Mouse (Mus musculus) telencephalon, adult 2 months (tissue): Measurements from ENCODE around the gene Meltf.

Experiments used
- DNase-seq: peaks from one replicate; pipeline ENCODE4 v3.0.0-alpha.2; 2011; ENCODE audit warnings: low read depth, low spot score

The Meltf gene

GRCm38 (mm10) chr16:31893396-31894141, 15.0 kb downstream of the Meltf start:
- no peak for DNase-seq

DNA sequence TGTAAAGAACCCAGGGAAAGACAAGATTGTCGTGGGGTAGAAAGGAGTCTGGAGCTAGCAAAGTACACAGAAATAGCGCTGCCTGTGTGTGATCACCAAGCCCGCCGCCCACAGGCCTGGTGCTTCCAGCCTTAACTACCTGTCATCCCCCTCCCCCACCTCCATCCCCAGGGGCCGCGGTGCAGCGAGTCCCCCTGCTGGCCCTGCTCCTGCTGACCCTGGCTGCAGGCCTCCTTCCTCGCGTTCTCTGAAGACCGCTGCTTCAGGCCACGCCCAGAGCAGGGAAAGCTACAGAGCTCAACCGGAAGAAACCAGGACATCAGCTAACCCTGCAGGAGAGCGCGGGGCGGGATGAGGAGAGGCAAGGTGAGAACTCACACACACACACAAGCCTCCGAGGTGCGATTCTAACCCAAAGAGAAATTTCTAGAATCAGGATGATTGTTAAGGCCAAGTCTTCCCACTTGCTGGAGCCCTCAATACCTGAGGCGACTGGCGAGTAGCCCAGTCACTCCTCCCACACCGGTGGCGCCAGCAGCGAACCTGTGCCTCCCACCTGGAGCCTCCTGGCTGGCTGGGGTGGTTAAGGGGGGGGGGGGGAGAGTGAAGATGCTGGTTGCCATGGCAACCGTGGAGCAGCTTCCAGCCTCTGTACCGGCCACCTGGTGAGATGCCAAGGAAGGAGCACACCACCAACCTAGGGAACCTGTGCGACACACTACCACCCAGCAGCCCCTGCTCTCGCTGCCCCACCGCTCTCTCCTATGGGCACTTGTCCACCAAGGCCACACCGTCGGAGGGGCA, 18.6 kb downstream of the Meltf start:
- peak; percentile 86 for DNase-seq

DNA sequence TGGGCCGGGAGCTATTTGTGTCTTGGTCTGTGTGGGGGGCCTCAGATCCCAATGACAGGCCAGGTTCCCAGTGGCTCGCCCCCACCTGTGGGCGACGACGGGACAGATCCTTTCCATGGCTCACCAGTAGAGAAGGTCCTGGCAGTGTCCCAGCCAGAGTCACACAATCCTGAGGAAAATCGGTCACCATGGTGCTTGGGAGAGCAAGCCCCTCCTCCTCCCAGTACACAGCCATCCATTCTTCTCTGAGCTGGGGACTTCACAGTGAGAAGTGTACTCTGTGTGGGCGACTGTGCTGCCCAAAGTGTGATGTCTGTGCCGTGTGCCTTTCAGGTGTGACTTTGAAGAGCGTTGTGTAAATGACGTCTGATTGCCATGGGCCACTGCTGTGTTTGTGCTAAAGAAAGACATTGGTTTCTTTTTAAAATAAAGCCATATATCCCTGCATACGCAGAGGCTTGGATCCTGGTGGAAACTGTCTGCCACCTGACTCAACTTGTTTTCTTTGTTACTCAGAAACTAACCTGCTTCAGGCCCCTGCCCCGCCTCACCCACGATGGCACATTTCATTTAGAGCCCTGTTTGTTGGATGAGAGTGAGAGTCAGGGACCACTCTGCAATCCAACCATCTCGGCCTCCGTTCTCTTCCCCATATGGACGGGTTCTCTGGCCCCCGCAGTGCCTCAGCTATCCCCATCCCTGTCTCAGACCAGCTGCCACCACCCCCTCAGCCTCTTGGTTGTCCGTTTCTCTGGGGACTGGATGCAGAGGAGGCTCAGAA, 20.1 kb downstream of the Meltf start:
- DNase-seq, result peak; percentile 95

DNA sequence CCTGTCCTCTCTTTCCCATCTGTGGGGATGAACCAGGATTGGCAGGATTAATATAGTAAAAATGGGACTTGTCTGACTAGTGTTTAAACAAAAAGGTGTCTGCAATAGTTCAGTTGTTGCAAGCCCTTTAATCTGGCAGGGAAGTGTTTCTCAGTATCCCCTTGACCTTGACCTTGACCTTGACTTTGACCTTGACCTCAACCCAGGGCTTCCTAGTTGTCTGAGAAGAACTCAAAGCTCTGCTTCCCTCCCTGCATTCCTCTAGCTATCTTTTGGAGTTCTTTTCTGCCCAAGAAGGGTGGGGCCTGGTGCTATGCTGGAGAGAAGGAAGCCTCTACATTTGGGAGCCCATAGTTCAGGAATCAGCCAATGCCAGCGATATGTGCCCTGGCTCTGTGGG, 23.3 kb downstream of the Meltf start:
- DNase-seq, result no peak

- no peak for DNase-seq
These were observed 24.6 kb downstream of the Meltf start for GRCm38 (mm10) chr16:31903239-31903638.

GRCm38 (mm10) chr16:31905331-31905730, 26.7 kb downstream of the Meltf start:
- no peak for DNase-seq

DNA sequence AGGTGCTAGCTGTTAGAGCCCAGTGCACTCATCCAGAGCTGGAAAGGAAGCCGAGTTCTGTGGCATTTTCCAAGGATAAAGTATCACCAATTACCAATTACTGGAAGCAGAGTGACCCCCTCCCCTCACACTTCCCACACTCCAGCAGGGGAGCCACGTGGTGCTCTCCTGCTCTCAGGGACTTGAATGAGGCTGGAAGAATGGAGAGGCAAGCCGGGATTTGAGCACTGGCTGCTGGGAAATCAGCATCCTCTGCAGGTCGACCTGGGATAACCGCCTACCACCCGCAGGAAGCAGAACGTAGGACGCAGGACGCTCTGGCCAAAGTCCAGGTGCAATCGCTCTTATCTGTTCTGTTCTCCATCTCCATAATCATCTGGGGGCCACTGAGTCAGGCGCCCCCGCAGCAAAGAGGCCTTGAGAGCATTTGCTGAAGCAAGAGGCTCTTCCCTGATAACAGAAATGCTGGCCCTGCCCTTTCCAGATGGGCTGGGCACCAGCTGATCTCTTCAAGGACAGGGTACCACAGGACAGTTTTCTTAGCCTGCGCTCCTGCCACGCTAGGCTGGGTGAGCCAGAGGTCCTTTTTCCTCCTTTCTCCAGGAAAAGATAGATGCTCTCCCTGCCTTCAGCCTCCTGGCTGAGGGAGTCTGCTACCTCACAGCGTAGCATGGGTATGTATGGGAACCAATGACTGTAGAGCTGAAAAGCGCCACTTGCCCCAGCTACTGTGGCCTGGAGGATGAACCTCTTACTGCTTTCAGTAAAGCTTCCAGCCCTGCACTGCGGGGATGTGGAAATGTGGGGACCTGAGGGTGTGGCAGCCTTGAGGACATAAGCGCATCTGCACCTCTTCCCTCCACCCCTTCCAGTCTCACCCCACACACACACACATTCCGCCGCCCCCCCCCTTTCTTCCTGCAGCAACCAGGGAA, 27.5 kb downstream of the Meltf start:
- peak; percentile 36 for DNase-seq

- peak; percentile 27 for DNase-seq
These were observed 28.3 kb downstream of the Meltf start for GRCm38 (mm10) chr16:31906896-31907295.

GRCm38 (mm10) chr16:31908959-31909358, 30.3 kb downstream of the Meltf start:
- DNase-seq, result peak; percentile 87

- DNase-seq, result no peak
These were observed 31.8 kb downstream of the Meltf start for GRCm38 (mm10) chr16:31910281-31910847.

DNA sequence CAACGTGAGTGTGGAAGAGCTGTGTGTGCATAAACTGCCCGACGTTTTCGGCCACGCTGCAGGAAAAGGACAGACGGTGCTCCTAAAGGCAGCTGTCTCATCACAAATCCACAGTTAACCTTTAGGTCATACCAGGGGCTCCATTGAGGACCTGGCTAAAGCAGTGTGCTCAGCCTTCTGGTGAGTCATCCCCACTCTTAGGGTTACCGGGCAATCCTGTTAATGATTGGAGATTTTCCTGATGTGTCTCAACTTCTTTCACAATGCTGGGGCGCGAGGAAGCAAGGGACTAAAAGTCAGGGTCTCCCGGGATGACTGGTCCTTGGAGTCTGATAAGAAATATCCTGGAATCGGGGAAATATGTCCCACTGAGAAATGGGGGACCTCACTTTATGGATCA, 39.2 kb downstream of the Meltf start:
- no peak for DNase-seq

DNA sequence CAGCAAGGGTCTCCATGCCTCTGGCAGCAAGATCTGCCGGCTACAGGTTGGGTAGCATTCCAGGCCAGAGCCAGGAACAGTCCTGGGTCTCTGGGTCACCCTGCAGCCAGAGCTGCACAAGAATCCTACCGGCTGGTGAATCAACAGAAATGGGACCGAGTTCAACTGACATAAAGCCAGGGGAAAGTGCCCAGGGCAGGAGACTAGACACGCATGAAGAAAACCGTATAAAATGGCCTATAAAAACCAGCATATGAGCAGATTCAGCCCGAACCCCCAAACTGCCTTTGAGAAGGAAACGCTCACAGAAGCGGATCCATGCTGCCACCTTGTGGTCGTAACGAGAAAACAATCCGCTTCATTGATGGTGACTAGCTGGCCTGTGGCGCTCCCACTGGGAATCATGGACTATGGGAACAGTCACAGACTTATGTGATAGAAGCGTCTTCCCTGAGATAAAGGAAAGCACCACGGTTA, 39.7 kb downstream of the Meltf start:
- DNase-seq, result no peak

DNA sequence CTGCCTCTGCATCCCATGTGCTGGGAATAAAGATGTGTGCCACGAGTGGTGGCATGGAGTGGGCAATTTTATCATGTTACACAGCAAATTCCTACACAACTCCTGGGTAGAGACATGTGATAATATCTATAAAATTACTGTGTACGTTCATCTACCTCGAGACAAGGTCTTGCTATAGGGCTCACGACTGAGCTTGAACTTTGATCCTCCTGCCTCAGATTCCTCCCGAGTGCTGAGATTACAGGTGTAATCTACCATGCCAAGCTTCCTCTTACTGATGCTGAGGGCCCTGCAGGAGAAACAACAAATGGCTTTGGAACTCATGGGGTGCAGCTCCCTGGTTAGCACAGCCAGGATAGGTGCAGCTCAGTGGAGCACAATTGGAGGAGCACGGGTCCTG, 45.8 kb downstream of the Meltf start:
- DNase-seq, result no peak

- no peak for DNase-seq
These were observed 47.5 kb downstream of the Meltf start for GRCm38 (mm10) chr16:31926091-31926490.

GRCm38 (mm10) chr16:31926547-31927182, 48.1 kb downstream of the Meltf start:
- no peak for DNase-seq

DNA sequence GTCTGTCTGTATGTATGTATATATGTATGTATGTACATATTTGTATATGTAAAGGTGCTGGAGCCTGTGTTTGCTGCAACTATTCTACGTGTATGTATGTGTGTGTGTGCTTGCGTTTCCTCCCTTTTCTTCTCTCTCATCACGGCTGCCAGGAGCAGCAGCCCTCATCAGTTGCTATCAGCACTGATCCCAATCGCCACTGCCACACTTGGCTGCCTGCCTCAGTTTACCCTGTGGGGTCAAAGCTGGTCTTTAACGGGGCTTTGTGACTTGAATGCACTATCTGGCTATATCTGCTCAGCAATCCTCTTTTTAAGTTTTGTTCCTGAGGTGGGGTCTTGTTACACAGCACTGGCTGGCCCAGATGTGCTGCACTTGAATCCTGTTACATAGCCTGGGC, 48.8 kb downstream of the Meltf start:
- no peak for DNase-seq

DNA sequence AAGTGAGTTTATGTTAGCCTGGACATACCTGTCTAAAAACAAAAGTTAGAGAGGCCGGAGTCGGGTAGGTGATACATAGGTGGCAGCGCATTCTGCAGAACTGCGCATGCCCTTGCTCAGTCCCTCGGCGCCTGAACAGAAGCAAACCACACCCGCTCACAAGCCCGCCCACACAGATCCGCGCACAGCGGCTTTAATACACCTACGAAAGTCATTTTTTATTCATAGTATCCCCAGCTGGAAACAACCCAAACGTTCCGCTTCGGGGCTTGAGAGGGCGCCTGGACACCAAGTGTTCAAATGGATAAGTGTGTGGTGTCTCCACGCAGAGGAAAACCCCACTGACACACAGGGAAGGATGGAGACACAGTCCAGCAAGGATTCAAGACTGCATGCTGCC, 52.7 kb downstream of the Meltf start:
- DNase-seq, result peak; percentile 57

- DNase-seq, result peak; percentile 55
These were observed 53.6 kb downstream of the Meltf start for GRCm38 (mm10) chr16:31932255-31932654.

- DNase-seq, result peak; percentile 96
These were observed 54.5 kb downstream of the Meltf start for GRCm38 (mm10) chr16:31932840-31933697.
